Comparison of ENCODE assay signal across 7 mouse cellular contexts in the genomic region with DNA sequence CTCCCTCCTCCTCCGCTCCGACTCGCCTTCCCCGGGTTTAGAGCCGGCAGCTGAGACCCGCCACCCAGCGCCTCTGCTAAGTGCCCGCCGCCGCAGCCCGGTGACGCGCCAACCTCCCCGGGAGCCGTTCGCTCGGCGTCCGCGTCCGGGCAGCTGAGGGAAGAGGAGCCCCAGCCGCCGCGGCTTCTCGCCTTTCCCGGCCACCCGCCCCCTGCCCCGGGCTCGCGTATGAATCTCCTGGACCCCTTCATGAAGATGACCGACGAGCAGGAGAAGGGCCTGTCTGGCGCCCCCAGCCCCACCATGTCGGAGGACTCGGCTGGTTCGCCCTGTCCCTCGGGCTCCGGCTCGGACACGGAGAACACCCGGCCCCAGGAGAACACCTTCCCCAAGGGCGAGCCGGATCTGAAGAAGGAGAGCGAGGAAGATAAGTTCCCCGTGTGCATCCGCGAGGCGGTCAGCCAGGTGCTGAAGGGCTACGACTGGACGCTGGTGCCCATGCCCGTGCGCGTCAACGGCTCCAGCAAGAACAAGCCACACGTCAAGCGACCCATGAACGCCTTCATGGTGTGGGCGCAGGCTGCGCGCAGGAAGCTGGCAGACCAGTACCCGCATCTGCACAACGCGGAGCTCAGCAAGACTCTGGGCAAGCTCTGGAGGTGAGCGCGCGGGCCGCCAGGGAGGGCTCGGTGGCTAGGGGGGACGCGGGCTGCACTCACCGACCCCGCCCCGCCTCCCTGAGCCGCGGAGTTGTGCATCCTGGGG. TPM values are rescaled to one million over a fixed set of nuclear protein-coding genes. Genes with fewer than 3 reads are reported as not detected.
DNase-seq lines count a peak whose midpoint lies in the region; ATAC-seq and TF ChIP-seq lines count a peak whose summit lies in the region.

No protein-coding gene starts in this region.

- no peaks in the 10 kb centered on the region for H3K9me3 ChIP-seq in heart, embryonic 14.5 days (ENCODE audit: control insufficient read depth, low read length)
- H3K9me3 ChIP-seq in midbrain, embryonic 13.5 days: no peaks in the 10 kb centered on the region

- H3K4me2 ChIP-seq in heart, embryonic 14.5 days (ENCODE audit: low read length): peak overlapping the region; percentile 86
- peak overlapping the region; percentile 95 for H3K4me2 ChIP-seq in midbrain, embryonic 13.5 days (replicated peaks)

- TF ChIP-seq CTCF in thymus, adult 2 months (IDR thresholded peaks at IDR 0.05; ENCODE audit: borderline replicate concordance, control insufficient read depth, extremely low read depth, insufficient read depth, low read length, poor library complexity): no peak

- H3K4me3 ChIP-seq in thymus, adult 2 months (ENCODE audit: control insufficient read depth, insufficient read depth, low read length): peak overlapping the region; percentile 32
- peak overlapping the region; percentile 56 to 58 for H3K4me3 ChIP-seq in heart, embryonic 14.5 days (ENCODE audit: control insufficient read depth in 1 of 2, insufficient read depth in 1 of 2, low read depth in 1 of 2, low read length in 2 of 2)
- H3K4me3 ChIP-seq in midbrain, embryonic 13.5 days (replicated peaks): peak overlapping the region; percentile 78

- H3K27ac ChIP-seq in thymus, adult 2 months (ENCODE audit: control insufficient read depth, insufficient read depth, low read length): no peak overlapping the region
- peak overlapping the region; percentile 34 to 75 for H3K27ac ChIP-seq in heart, embryonic 14.5 days (replicated peaks in 1 of 2; ENCODE audit: control insufficient read depth in 1 of 2, insufficient read depth in 1 of 2, low read depth in 2 of 2, low read length in 2 of 2)
- peak overlapping the region; percentile 90 for H3K27ac ChIP-seq in midbrain, embryonic 13.5 days

- H3K36me3 ChIP-seq in thymus, adult 2 months (ENCODE audit: control insufficient read depth, insufficient read depth, low read length): no peaks in the 10 kb centered on the region
- H3K36me3 ChIP-seq in heart, embryonic 14.5 days (ENCODE audit: control insufficient read depth, insufficient read depth, low read length): no peaks in the 10 kb centered on the region
- no peaks in the 10 kb centered on the region for H3K36me3 ChIP-seq in midbrain, embryonic 13.5 days

- no peak for DNase-seq in thymus, adult 2 months
- no peak for DNase-seq in thymus, adult 18-20 months
- peak; percentile 77 for DNase-seq in embryo, embryonic 11 days
- peak; percentile 47 for DNase-seq in left cerebral cortex, postnatal 25 days (ENCODE audit: low spot score in 2 of 2)
- DNase-seq in testis, postnatal 14 days (ENCODE audit: low spot score): peak; percentile 31

- peaks cover 28% of the 10 kb centered on the region for H3K27me3 ChIP-seq in thymus, adult 2 months (ENCODE audit: control insufficient read depth, insufficient read depth, low read length)
- H3K27me3 ChIP-seq in heart, embryonic 14.5 days (ENCODE audit: control insufficient read depth, insufficient read depth, low read length): peaks cover 76% of the 10 kb centered on the region
- H3K27me3 ChIP-seq in midbrain, embryonic 13.5 days: peaks cover 26% of the 10 kb centered on the region

- peak overlapping the region; percentile 72 for H3K9ac ChIP-seq in heart, embryonic 14.5 days (ENCODE audit: low read length)
- peak overlapping the region; percentile 88 for H3K9ac ChIP-seq in midbrain, embryonic 13.5 days (replicated peaks)

- intact Hi-C loops in left cerebral cortex, postnatal 25 days (cut with DNase I): loop anchor here (1.0 to 5.0 kb wide), 3 partner anchors 29 to 382 kb away; no protein-coding TSS in a partner anchor

- TF ChIP-seq POLR2A in thymus, adult 2 months (IDR thresholded peaks at IDR 0.05; ENCODE audit: control insufficient read depth, extremely low read depth, insufficient read depth, low read length, poor library complexity): no peak

- ATAC-seq in heart, embryonic 14.5 days (ENCODE audit: insufficient number of reproducible peaks, insufficient read depth, low FRiP score, low read depth): no peak
- ATAC-seq in midbrain, embryonic 13.5 days: peak; percentile 46

- 3% methylated on average over 75 of the region's 75 CpGs for WGBS in thymus, adult 2 months
- under 1% methylated on average over 72 of the region's 75 CpGs for WGBS in heart, embryonic 14.5 days
- 0% methylated on average over 71 of the region's 75 CpGs for WGBS in midbrain, embryonic 13.5 days

- H3K4me1 ChIP-seq in thymus, adult 2 months (replicated peaks; ENCODE audit: control insufficient read depth, insufficient read depth, low read length): no peaks in the 10 kb centered on the region; the same call in 1 of the 2 replicates
- peaks cover 4 to 24% of the 10 kb centered on the region in 2 experiments; a peak in 3 of 4 replicates for H3K4me1 ChIP-seq in heart, embryonic 14.5 days (ENCODE audit: control insufficient read depth in 2 of 2, insufficient read depth in 2 of 2, low read length in 2 of 2)
- peaks cover 70% of the 10 kb centered on the region for H3K4me1 ChIP-seq in midbrain, embryonic 13.5 days (replicated peaks)

RNA-seq across cellular contexts. Expression of a gene that starts 0.5 kb away (rescaled TPM):
- 7.1 and 8.5 TPM in 2 replicates for polyA plus RNA-seq in thymus, adult 2 months (2012; rRNA removed)
- polyA plus RNA-seq in heart, embryonic 14.5 days (2014; fragmentation: Nextera tagmentation; extraction: Ambion mirVana): 17.7 and 20.7 TPM in 2 replicates
- 10 to 100 TPM; 25.7 to 25.9 TPM for total RNA-seq in left cerebral cortex, postnatal 25 days (2021)
- 71.5 and 83.9 TPM in 2 replicates for polyA plus RNA-seq in midbrain, embryonic 13.5 days (2015; fragmentation: Nextera tagmentation; extraction: Ambion mirVana)

Comparison
In these comparisons a context has a peak if more than half of its experiments do, and no peak if none do; other contexts are left out.
1. DNase-seq: peak in embryo, embryonic 11 days (single experiment), left cerebral cortex, postnatal 25 days (2 of 2) and testis, postnatal 14 days (single experiment); none in thymus, adult 2 months (single experiment) and thymus, adult 18-20 months (0 of 2).
2. Peak in every context shown above with its lines, with median percentiles within 50 percentile points of each other: H3K4me3 ChIP-seq.